Mouse (Mus musculus) limb, embryonic 14.5 days (tissue): ENCODE measurements around the gene Fcnb. TPM values are rescaled to one million over a fixed set of nuclear protein-coding genes. Genes with fewer than 3 reads are reported as not detected.

Source experiments
- ATAC-seq: fragments of 200-750 bp; cut with Nextera tagmentation; 2 replicates; pipeline ENCODE4 v1.8.0; 2017; ENCODE audit warnings: low read depth, moderate number of reproducible peaks, moderate TSS enrichment; ENCODE audit not compliant: low FRiP score
- DNase-seq: peaks from one replicate; pipeline ENCODE4 v3.0.0-alpha.2; 2015; ENCODE audit warnings: low spot score
- H3K27ac ChIP-seq: fragments of 300-500 bp; sonication (generic); replicated peaks from 2 replicates; pipeline ENCODE4 v1.5.1; 2014; ENCODE audit warnings: low read depth, mild to moderate bottlenecking, low read length, moderate library complexity, mixed read lengths
- H3K27me3 ChIP-seq: fragments of 300-500 bp; sonication (generic); 2 replicates; pipeline ENCODE4 v1.6.1; 2014; ENCODE audit warnings: low read length, mixed read lengths; ENCODE audit not compliant: control insufficient read depth, insufficient read depth
- H3K36me3 ChIP-seq: fragments of 300-500 bp; sonication (generic); 2 replicates; pipeline ENCODE4 v1.6.1; 2014; ENCODE audit warnings: mild to moderate bottlenecking, low read length, moderate library complexity, mixed read lengths; ENCODE audit not compliant: control insufficient read depth, insufficient read depth
- H3K4me1 ChIP-seq: fragments of 300-500 bp; sonication (generic); 2 replicates; pipeline ENCODE4 v1.6.1; 2014; ENCODE audit warnings: antibody characterized with exemption, low read length, mixed read lengths; ENCODE audit not compliant: control insufficient read depth, insufficient read depth
- H3K4me2 ChIP-seq: fragments of 300-500 bp; sonication (generic); replicated peaks from 2 replicates; pipeline ENCODE4 v1.6.1; 2014; ENCODE audit warnings: low read depth, mild to moderate bottlenecking, low read length, moderate library complexity; ENCODE audit not compliant: severe bottlenecking
- H3K4me3 ChIP-seq: fragments of 300-500 bp; sonication (generic); replicated peaks from 2 replicates; pipeline ENCODE4 v1.5.1; 2014; ENCODE audit warnings: low read length
- H3K9ac ChIP-seq: fragments of 300-500 bp; sonication (generic); 2 replicates; pipeline ENCODE4 v1.6.1; 2014; ENCODE audit warnings: mild to moderate bottlenecking, low read depth, low read length, moderate library complexity; ENCODE audit not compliant: severe bottlenecking
- H3K9me3 ChIP-seq: fragments of 300-500 bp; sonication (generic); 2 replicates; pipeline ENCODE4 v1.6.1; 2016; ENCODE audit warnings: low read length; ENCODE audit not compliant: control insufficient read depth
- POLR2A ChIP-seq: fragments of 200-500 bp; IDR thresholded peaks from 2 replicates; pipeline ENCODE4 v1.8.0; 2012; ENCODE audit warnings: inconsistent platforms, mild to moderate bottlenecking, moderate library complexity, borderline replicate concordance; ENCODE audit not compliant: insufficient read depth, insufficient read length; ENCODE audit errors: extremely low read depth
- WGBS: fragments of 180-500 bp; shearing (Covaris S2); extraction: QIAGEN DNeasy Blood & Tissue Kit; methylation state at CpG from one replicate; pipeline ENCODE4 v1.1.7; 2014; 5-methylcytosine and 5-hydroxymethylcytosine counted together
- polyA plus RNA-seq, 2 experiments: library from polyadenylated mRNA; depleted of rRNA in 1 of 2; stranded (reverse) in 1 of 2; unstranded in 1 of 2; fragments of >200 nt; fragmentation: Nextera tagmentation in 1 of 2; extraction: Ambion mirVana in 1 of 2; gene quantifications; 2 replicates each; pipeline versions ENCODE4 v1.2.1 to v1.2.3; 2012 to 2014

The Fcnb gene
- polyA plus RNA-seq, 2 experiments = 0.40 to 0.88 TPM

GRCm38 (mm10) chr2:28065081-28065651, 19.5 kb downstream of the Fcnb start:
- Histone ChIP-seq H3K4me1 (0 out of 2 replicates have a peak, but pooled peaks cover 3% of the 10 kb centered on the region), H3K36me3 (no peaks in the 10 kb centered on the region), H3K9ac (no peak overlapping the region), H3K4me3 (no peak overlapping the region), H3K27ac (no peak overlapping the region), H3K27me3 (no peaks in the 10 kb centered on the region), H3K9me3 (no peaks in the 10 kb centered on the region), H3K4me2 (no peak overlapping the region)
- DNase-seq (no peak), ATAC-seq (no peak)
- WGBS = 77% methylated on average over 5 of the region's 5 CpGs
- TF ChIP-seq POLR2A = no peak

- H3K4me2 ChIP-seq = no peak overlapping the region
- 67% methylated on average over 7 of the region's 7 CpGs for WGBS
- no peaks in the 10 kb centered on the region for H3K27me3 ChIP-seq
- DNase-seq (no peak), ATAC-seq (no peak)
- H3K9ac ChIP-seq = no peak overlapping the region
- H3K36me3 ChIP-seq = no peaks in the 10 kb centered on the region
- no peak overlapping the region for H3K27ac ChIP-seq
- H3K4me3 ChIP-seq = no peak overlapping the region
- no peaks in the 10 kb centered on the region for H3K9me3 ChIP-seq
- TF ChIP-seq POLR2A = no peak
- 0 out of 2 replicates have a peak, but pooled peaks cover 3% of the 10 kb centered on the region for H3K4me1 ChIP-seq
These were observed 20.2 kb downstream of the Fcnb start for GRCm38 (mm10) chr2:28064339-28065080.

DNA sequence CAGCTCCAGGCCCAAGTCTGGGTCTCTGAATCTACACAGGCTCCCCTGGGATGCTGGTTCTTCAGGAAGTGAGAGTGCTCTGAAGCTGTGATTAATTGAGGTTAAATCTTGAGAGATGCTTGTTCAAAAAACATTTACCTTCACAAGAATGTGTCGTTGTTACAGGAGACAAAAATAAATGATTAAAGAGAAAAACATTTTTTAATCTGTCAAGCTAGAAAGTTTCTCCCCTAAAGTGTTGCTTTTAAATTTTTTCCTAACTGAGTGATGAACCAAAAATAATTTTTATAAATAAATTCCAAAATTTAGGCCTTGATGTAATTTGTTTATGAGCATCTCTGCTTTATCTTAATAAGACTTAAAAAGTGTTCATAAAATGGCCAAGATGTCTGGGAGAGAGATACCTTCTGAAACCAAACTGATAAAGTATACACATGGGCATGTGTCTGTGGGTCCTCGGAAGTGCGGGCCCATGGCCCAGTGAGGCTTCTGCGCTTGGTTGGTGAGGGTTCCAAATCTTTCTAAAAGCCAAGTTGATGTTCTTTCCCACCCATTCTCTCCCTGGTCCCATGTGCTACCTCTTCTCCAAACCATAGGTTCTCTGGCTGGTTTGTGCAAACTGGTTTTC, 20.9 kb downstream of the Fcnb start:
- H3K9me3 ChIP-seq = no peaks in the 10 kb centered on the region
- no peaks in the 10 kb centered on the region for H3K27me3 ChIP-seq
- no peak overlapping the region for H3K9ac ChIP-seq
- no peak for TF ChIP-seq POLR2A
- H3K27ac ChIP-seq = no peak overlapping the region
- 0 out of 2 replicates have a peak, but pooled peaks cover 3% of the 10 kb centered on the region for H3K4me1 ChIP-seq
- 89% methylated on average over 4 of the region's 4 CpGs for WGBS
- no peaks in the 10 kb centered on the region for H3K36me3 ChIP-seq
- ATAC-seq (no peak), DNase-seq (no peak)
- H3K4me2 ChIP-seq = no peak overlapping the region
- no peak overlapping the region for H3K4me3 ChIP-seq

DNA sequence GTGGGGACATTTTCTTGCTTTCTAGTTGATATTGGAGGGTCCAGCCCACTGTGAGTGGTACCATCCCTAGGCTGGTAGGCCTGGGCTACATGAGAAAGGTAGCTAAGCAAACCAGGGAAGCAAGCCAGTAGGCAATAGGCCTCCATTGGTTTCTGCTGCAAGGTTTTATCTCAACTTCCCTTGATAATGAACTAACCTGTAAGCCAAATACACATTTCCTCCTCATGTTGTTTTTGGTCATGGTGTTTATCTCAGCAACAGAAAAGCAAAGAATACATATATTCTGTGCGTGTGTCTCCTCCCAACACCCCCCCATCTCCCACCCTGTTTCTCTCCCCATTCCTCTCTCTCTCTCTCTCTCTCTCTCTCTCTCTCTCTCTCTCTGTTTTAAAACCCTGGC, 24.8 kb downstream of the Fcnb start:
- no peak for TF ChIP-seq POLR2A
- Histone ChIP-seq H3K4me3 (no peak overlapping the region), H3K36me3 (no peaks in the 10 kb centered on the region), H3K9ac (no peak overlapping the region), H3K27me3 (no peaks in the 10 kb centered on the region), H3K4me1 (no peaks in the 10 kb centered on the region), H3K9me3 (no peaks in the 10 kb centered on the region), H3K4me2 (no peak overlapping the region), H3K27ac (no peak overlapping the region)
- WGBS = 100% methylated on average over 1 of the region's 1 CpGs
- no peak for ATAC-seq
- DNase-seq = no peak

GRCm38 (mm10) chr2:28047092-28047491, 37.6 kb downstream of the Fcnb start:
- Histone ChIP-seq H3K4me3 (no peak overlapping the region), H3K9ac (no peak overlapping the region), H3K4me1 (no peaks in the 10 kb centered on the region), H3K27me3 (no peaks in the 10 kb centered on the region), H3K9me3 (no peaks in the 10 kb centered on the region), H3K36me3 (no peaks in the 10 kb centered on the region), H3K27ac (no peak overlapping the region), H3K4me2 (no peak overlapping the region)
- no peak for DNase-seq
- WGBS = 79% methylated on average over 7 of the region's 7 CpGs
- no peak for TF ChIP-seq POLR2A
- ATAC-seq = no peak
